Mouse (Mus musculus) brain, adult 2 months (tissue): Measurements from ENCODE around the gene 4930524B15Rik.
"Not testable (repeated sequence)": the region's sequence is repeated elsewhere in the genome, so short reads cannot be mapped to it uniquely, and the experiment has no call there.

Source experiments
- DNase-seq: peaks from one replicate; pipeline ENCODE4 v3.0.0; 2011; ENCODE audit warnings: low read depth, low spot score

4930524B15Rik gene

GRCm38 (mm10) chr11:31965256-31966134 lies at the start of gene 4930524B15Rik:
Gene 4930524B15Rik (plus strand): TSS chr11:31965592.
- peak; percentile 31 for DNase-seq

GRCm38 (mm10) chr11:31917769-31918168 lies 47.6 kb upstream of the 4930524B15Rik start:
- DNase-seq = peak; percentile 23

GRCm38 (mm10) chr11:31930051-31930450 lies 35.3 kb upstream of the 4930524B15Rik start:
- no peak for DNase-seq

GRCm38 (mm10) chr11:31935652-31936051 lies 29.7 kb upstream of the 4930524B15Rik start:
- no peak for DNase-seq

GRCm38 (mm10) chr11:31936910-31937525 lies 28.4 kb upstream of the 4930524B15Rik start:
- peak; percentile 76 for DNase-seq

- peak; percentile 93 for DNase-seq
Measured at GRCm38 (mm10) chr11:31940898-31941639, 24.3 kb upstream of the 4930524B15Rik start.

GRCm38 (mm10) chr11:31941640-31942638 lies 23.5 kb upstream of the 4930524B15Rik start:
- peak; percentile 74 for DNase-seq

- no peak for DNase-seq
Measured at GRCm38 (mm10) chr11:31945471-31945870, 19.9 kb upstream of the 4930524B15Rik start.

- peak; percentile 79 for DNase-seq
Measured at GRCm38 (mm10) chr11:31948462-31949330, 16.7 kb upstream of the 4930524B15Rik start.

GRCm38 (mm10) chr11:31949331-31949785 lies 16.0 kb upstream of the 4930524B15Rik start:
- DNase-seq = peak; percentile 90

GRCm38 (mm10) chr11:31960071-31960470 lies 5.3 kb upstream of the 4930524B15Rik start:
- no peak for DNase-seq

GRCm38 (mm10) chr11:31963993-31964392 lies 1.4 kb upstream of the 4930524B15Rik start:
- no peak for DNase-seq

GRCm38 (mm10) chr11:31974132-31974531 lies 8.7 kb downstream of the 4930524B15Rik start:
- DNase-seq = no peak

- DNase-seq = no peak
Measured at GRCm38 (mm10) chr11:31974826-31975225, 9.4 kb downstream of the 4930524B15Rik start.

GRCm38 (mm10) chr11:31975678-31976077 lies 10.3 kb downstream of the 4930524B15Rik start:
- DNase-seq = no peak

- no peak for DNase-seq
Measured at GRCm38 (mm10) chr11:31976137-31976536, 10.7 kb downstream of the 4930524B15Rik start.

- DNase-seq = not testable (repeated sequence)
Measured at GRCm38 (mm10) chr11:31980089-31980488, 14.7 kb downstream of the 4930524B15Rik start.

- DNase-seq = no peak
Measured at GRCm38 (mm10) chr11:31981830-31982229, 16.4 kb downstream of the 4930524B15Rik start.

- not testable (repeated sequence) for DNase-seq
Measured at GRCm38 (mm10) chr11:31982247-31982943, 17.0 kb downstream of the 4930524B15Rik start.
